Mouse (Mus musculus) forebrain, embryonic 13.5 days (tissue): ENCODE results near the gene Taar5. TPM values are rescaled to one million over a fixed set of nuclear protein-coding genes. Genes with fewer than 3 reads are reported as not detected.
A peak's percentile ranks its signal among the peaks of the same experiment; 100 is the strongest.

Source experiments
- ATAC-seq: fragments of 200-750 bp; cut with Nextera tagmentation; 2 replicates; pipeline ENCODE4 v1.8.0; 2017
- H3K27ac ChIP-seq: fragments of 300-500 bp; sonication (generic); 2 replicates; pipeline ENCODE4 v1.5.1; 2015; ENCODE audit warnings: inconsistent platforms, mild to moderate bottlenecking, moderate library complexity
- H3K27me3 ChIP-seq: fragments of 300-500 bp; sonication (generic); 2 replicates; pipeline ENCODE4 v1.6.1; 2015; ENCODE audit warnings: mild to moderate bottlenecking, inconsistent platforms
- H3K36me3 ChIP-seq: fragments of 300-500 bp; sonication (generic); 2 replicates; pipeline ENCODE4 v1.6.1; 2015; ENCODE audit warnings: mild to moderate bottlenecking, inconsistent platforms; ENCODE audit not compliant: poor library complexity, severe bottlenecking
- H3K4me1 ChIP-seq: fragments of 300-500 bp; sonication (generic); 2 replicates; pipeline ENCODE4 v1.6.1; 2015; ENCODE audit warnings: inconsistent platforms
- H3K4me2 ChIP-seq: fragments of 300-500 bp; sonication (generic); 2 replicates; pipeline ENCODE4 v1.6.1; 2015; ENCODE audit warnings: inconsistent platforms, mild to moderate bottlenecking, moderate library complexity
- H3K4me3 ChIP-seq: fragments of 300-500 bp; sonication (generic); 2 replicates; pipeline ENCODE4 v1.5.1; 2015; ENCODE audit warnings: mild to moderate bottlenecking, inconsistent platforms
- H3K9ac ChIP-seq: fragments of 300-500 bp; sonication (generic); 2 replicates; pipeline ENCODE4 v1.6.1; 2015; ENCODE audit warnings: mild to moderate bottlenecking, inconsistent platforms
- H3K9me3 ChIP-seq: fragments of 300-500 bp; sonication (generic); replicated peaks from 2 replicates; pipeline ENCODE4 v1.6.1; 2016; ENCODE audit warnings: inconsistent platforms
- WGBS: fragments of 180-500 bp; shearing (Covaris S2); methylation state at CpG from one replicate; pipeline ENCODE4 v1.1.7; 2015; 5-methylcytosine and 5-hydroxymethylcytosine counted together
- polyA plus RNA-seq: library from polyadenylated mRNA; unstranded; fragments of >200 nt; fragmentation: Nextera tagmentation; extraction: Ambion mirVana; gene quantifications from 2 replicates; pipeline ENCODE4 v1.2.1, GENCODE M21; 2015

Taar5 gene
- polyA plus RNA-seq, 1 experiment from 2014 or later = not detected

DNA sequence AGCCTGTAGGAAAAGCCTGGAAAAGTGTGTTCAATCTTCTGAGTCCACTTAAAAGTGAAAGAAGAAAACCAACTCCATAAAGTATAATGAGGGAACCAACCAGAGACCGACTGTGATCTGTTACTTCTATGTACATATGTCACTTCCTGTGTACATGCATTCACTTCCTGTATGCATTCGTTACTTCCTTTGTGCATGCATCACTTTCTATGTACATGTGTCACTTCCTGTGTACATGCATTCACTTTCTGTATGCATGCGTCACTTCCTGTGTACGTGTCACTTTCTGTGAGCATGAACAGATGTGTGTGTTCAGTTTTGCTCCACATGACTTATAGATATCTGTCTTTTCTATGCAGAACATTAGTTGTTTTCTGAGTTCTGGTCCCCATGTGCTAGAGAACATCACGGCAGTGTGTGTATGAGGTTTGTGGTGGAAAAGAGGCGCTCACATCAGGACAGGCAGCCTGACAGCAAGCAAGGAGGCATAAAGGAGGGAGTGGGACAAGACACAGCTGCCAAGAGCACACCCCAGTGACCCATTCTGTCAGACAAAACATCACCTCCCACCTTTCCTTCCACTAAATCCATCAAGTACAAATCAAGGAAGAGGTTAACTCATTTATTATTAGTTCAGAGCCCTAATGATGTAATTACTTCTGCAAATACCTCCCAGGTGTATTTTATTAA lies 5.4 kb upstream of the Taar5 start:
- Histone ChIP-seq H3K9ac (no peak overlapping the region), H3K4me1 (peaks cover 6% of the 10 kb centered on the region; the same call in 1 of the 2 replicates), H3K36me3 (no peaks in the 10 kb centered on the region), H3K9me3 (no peaks in the 10 kb centered on the region), H3K27me3 (no peaks in the 10 kb centered on the region), H3K4me2 (no peak overlapping the region), H3K4me3 (no peak overlapping the region), H3K27ac (no peak overlapping the region)
- WGBS = 94% methylated on average over 6 of the region's 6 CpGs
- ATAC-seq = no peak

DNA sequence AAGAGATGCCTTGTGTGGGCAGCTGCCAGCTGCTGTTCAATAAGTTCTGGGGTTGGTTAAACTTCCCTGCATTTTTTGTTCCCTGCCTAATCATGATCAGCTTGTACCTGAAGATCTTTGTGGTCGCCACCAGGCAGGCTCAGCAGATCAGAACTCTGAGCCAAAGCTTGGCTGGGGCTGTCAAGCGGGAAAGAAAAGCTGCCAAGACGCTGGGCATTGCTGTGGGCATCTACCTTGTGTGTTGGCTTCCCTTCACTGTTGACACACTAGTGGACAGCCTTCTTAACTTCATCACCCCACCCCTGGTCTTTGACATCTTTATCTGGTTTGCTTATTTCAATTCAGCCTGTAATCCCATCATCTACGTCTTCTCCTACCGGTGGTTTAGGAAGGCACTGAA lies 750 bp downstream of the Taar5 start:
- H3K9ac ChIP-seq = no peak overlapping the region
- no peaks in the 10 kb centered on the region for H3K36me3 ChIP-seq
- H3K27ac ChIP-seq = no peak overlapping the region
- H3K9me3 ChIP-seq = no peaks in the 10 kb centered on the region
- H3K4me3 ChIP-seq = no peak overlapping the region
- H3K27me3 ChIP-seq = no peaks in the 10 kb centered on the region
- no peak for ATAC-seq
- H3K4me1 ChIP-seq = no peaks in the 10 kb centered on the region
- WGBS = 88% methylated on average over 5 of the region's 5 CpGs
- no peak overlapping the region for H3K4me2 ChIP-seq

DNA sequence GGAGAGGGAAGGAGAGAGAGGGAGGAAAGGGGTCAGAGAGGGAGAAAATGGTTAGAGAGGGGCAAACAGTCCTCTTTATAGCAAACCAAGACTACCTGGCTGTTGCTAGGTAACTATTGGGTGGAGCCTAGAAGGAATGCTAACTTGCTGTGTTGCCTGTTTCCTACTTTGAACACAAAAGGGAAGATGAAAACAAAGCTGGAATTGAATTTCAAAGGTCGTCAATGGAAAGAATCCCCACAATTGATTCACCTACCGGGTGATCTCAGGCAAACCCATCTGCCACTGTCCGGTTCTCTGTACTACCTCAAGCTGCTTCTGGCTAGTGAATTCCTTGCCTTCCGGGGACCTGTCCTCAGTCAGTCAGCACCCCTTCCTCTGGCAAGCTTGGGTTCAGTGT lies 7.5 kb downstream of the Taar5 start:
- no peak overlapping the region for H3K27ac ChIP-seq
- ATAC-seq = no peak
- H3K9me3 ChIP-seq = no peaks in the 10 kb centered on the region
- WGBS = 44% methylated on average over 4 of the region's 4 CpGs
- no peaks in the 10 kb centered on the region for H3K4me1 ChIP-seq
- H3K36me3 ChIP-seq = no peaks in the 10 kb centered on the region
- H3K9ac ChIP-seq = no peak overlapping the region
- no peaks in the 10 kb centered on the region for H3K27me3 ChIP-seq
- H3K4me3 ChIP-seq = no peak overlapping the region
- H3K4me2 ChIP-seq = no peak overlapping the region

DNA sequence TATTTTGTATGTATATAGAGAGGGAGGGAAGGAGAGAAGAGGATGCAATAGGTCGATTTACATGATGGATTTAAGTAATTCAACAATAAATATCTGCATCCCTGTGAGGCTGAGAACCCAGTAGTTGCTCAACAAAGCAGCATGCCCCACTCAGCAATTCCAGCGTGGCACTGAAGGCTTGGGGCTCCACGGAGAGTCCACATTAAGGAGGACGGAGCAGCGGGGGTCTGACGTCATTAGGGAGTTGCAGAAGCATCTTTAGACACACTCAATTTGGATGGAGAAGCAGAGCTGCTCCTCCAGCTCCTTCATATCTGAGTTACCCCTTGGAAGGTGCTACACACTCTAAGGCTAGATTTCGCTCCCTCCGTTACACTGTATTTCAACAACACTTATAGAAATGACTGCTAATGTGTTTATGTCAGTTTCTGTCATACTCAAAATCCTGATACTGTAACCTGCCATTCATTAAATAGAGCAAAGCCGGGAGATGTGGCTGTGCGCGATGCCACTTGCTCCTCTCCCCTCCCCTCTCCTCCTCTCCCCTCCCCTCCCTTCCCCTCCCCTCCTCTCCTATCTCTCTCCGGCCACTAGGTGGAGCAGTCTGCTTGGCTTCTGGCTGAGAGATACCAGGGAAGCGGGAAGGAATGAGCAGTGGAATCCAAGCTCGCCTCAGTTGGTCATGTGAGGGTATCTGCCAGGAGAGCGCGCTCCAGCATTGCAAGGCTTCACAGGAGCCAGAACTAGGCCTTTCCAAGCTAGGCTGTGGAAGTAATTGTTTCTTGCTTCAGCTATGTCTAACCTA lies 8.6 kb downstream of the Taar5 start:
- peak; percentile 89 for ATAC-seq

DNA sequence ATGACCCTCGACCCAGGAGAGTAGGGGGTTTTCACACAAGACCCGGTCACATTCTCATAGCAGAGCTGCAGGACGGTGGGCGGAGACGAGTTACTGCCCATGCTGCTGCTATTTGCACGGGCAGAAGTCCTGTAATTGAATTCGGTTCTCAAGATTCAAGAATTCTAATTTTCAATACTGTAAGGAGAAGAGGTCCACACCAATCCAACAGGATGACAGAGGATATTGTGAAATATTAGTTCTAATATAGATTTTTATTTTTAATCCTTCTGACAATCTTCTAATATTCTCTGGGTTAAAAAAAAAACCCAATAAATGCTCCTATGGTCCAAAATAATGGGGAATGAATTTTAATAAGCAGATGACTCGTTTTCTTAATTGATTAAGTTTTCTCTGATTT lies 15.0 kb downstream of the Taar5 start, which contains the start of gene Taar6:
Taar6 (minus strand) TSS at position 101 of the 400 bp plus-strand sequence.
- Histone ChIP-seq H3K27me3 (no peaks in the 10 kb centered on the region), H3K4me3 (no peak within 1 kb of the TSS), H3K9ac (no peak within 1 kb of the TSS), H3K27ac (no peak within 1 kb of the TSS), H3K9me3 (no peaks in the 10 kb centered on the region), H3K4me2 (no peak within 1 kb of the TSS), H3K36me3 (no peaks in the 10 kb centered on the region), H3K4me1 (no peaks in the 10 kb centered on the region)
- ATAC-seq = no peak
- WGBS = 85% methylated on average over 8 of the region's 8 CpGs

More for the DNA sequence above, 8.6 kb downstream of the Taar5 start:
- Histone ChIP-seq H3K4me2 (no peak overlapping the region), H3K9me3 (no peaks in the 10 kb centered on the region), H3K27ac (no peak overlapping the region), H3K9ac (no peak overlapping the region), H3K36me3 (no peaks in the 10 kb centered on the region), H3K4me3 (no peak overlapping the region), H3K27me3 (no peaks in the 10 kb centered on the region), H3K4me1 (no peaks in the 10 kb centered on the region)
- 44% methylated on average over 16 of the region's 16 CpGs for WGBS

DNA sequence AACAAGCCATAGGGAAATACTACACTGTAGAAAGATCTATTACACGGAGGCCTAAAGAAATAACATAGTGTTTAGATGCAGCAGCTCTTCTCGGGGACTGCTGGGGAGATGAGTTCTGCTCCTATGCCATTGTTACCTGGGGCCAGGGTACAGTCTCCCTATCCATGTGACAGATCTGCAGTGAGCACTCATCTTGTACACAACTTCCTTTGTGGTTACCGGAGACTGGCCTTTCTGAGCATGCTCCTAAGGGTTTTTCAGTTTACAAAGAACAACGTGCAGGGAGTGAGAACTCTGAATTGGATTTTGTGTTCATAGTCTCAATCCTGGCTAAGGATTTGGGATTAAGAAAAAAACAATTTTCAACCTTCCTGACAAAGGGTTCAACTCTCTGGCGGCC lies 15.9 kb downstream of the Taar5 start:
- H3K27me3 ChIP-seq = no peaks in the 10 kb centered on the region
- H3K9me3 ChIP-seq = no peaks in the 10 kb centered on the region
- H3K27ac ChIP-seq = no peak overlapping the region
- H3K9ac ChIP-seq = no peak overlapping the region
- no peak overlapping the region for H3K4me2 ChIP-seq
- ATAC-seq = no peak
- WGBS = 78% methylated on average over 5 of the region's 5 CpGs
- no peaks in the 10 kb centered on the region for H3K4me1 ChIP-seq
- H3K36me3 ChIP-seq = no peaks in the 10 kb centered on the region
- no peak overlapping the region for H3K4me3 ChIP-seq

DNA sequence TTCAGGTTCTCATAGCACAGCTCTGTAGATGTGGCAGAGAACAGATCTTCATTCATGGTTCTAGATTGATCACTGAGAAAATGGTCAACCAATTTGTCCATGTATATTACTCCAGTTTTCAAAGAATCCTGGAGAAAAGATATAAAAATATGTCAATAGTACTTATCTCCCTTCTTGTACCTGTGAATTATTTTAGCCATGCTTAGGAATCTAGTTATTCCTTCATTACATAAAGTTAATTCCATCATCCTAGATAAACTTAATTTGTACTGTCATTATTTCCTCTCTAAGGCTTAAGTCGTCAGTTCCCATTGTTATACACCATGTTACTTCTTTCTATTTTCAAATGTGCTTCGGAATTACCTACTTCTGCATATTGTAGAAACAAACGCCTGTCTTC lies 22.9 kb downstream of the Taar5 start, which contains the start of gene Taar7a:
Taar7a (minus strand) TSS at position 101 of the 400 bp plus-strand sequence.
- no peak for ATAC-seq
- no peaks in the 10 kb centered on the region for H3K27me3 ChIP-seq
- no peak within 1 kb of the TSS for H3K4me2 ChIP-seq
- no peaks in the 10 kb centered on the region for H3K4me1 ChIP-seq
- H3K36me3 ChIP-seq = no peaks in the 10 kb centered on the region
- no peak within 1 kb of the TSS for H3K4me3 ChIP-seq
- no peak within 1 kb of the TSS for H3K9ac ChIP-seq
- WGBS = 90% methylated on average over 3 of the region's 3 CpGs
- H3K27ac ChIP-seq = no peak within 1 kb of the TSS
- H3K9me3 ChIP-seq = no peaks in the 10 kb centered on the region

DNA sequence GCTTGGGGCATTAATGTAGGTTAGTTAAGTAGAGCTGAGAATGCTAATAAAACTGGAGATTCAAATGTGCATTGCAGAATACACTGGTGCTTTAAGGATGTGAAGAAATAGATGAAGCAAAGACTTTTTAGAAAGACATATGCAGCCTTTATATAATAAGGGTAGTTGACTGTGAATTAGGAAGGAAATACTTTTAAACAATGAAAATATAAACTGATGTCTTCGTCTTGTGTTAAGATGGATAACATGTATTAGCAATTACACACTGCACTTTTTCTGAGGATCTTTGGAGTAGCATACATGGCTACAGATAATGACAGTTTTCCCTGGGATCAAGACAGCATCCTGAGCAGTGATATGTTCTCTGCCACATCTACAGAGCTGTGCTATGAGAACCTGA lies 29.1 kb downstream of the Taar5 start, which contains the start of gene Taar7b:
Taar7b (plus strand) TSS at position 301 of the 400 bp plus-strand sequence.
- Histone ChIP-seq H3K27ac (no peak within 1 kb of the TSS), H3K4me2 (no peak within 1 kb of the TSS), H3K4me3 (no peak within 1 kb of the TSS), H3K4me1 (no peaks in the 10 kb centered on the region), H3K36me3 (no peaks in the 10 kb centered on the region), H3K27me3 (no peaks in the 10 kb centered on the region), H3K9ac (no peak within 1 kb of the TSS), H3K9me3 (no peaks in the 10 kb centered on the region)
- no peak for ATAC-seq
- 92% methylated on average over 1 of the region's 1 CpGs for WGBS

DNA sequence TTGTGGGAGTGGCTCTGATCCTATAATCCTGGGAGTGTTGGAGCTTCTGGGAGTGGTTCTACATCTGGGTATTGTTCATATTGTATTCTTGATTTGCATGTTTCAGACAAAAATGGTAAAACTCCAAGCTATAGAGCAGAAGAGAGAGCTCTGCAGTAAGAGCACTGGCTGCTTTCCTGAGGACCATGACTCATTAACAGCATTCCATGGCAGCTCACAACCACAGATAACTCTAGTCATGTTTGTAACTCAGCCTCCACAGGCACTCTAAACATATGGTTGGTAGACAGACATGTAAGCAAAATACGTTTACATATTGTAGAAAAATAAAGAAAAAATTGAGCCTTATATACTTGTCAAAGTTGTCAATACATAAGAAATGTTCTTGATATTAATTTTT lies 35.9 kb downstream of the Taar5 start:
- Histone ChIP-seq H3K4me3 (no peak overlapping the region), H3K9ac (no peak overlapping the region), H3K4me2 (no peak overlapping the region), H3K27me3 (no peaks in the 10 kb centered on the region), H3K4me1 (no peaks in the 10 kb centered on the region), H3K27ac (no peak overlapping the region), H3K9me3 (no peaks in the 10 kb centered on the region), H3K36me3 (no peaks in the 10 kb centered on the region)
- 86% methylated on average over 1 of the region's 1 CpGs for WGBS
- no peak for ATAC-seq

DNA sequence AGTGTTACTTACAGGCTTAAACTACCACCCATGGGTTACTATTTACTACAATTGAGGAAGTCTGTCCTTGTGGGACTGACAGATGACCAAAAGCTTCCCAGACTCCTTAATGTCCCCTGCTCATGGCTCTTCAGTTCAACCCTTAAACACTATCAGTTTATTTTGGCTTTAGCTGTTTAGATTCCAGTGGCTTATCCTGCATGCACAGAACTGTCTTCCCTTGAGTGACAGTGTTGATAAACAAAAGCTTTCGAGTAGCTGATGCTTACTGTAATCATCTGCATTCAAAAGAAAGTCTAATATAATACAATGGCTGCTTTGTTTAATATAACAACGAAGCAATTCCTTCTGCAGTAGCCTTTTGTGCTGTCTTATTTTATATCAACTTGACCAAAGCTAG lies 36.5 kb downstream of the Taar5 start:
- no peaks in the 10 kb centered on the region for H3K9me3 ChIP-seq
- H3K4me2 ChIP-seq = no peak overlapping the region
- WGBS = 57% methylated on average over 2 of the region's 2 CpGs
- no peaks in the 10 kb centered on the region for H3K27me3 ChIP-seq
- ATAC-seq = no peak
- no peak overlapping the region for H3K27ac ChIP-seq
- H3K36me3 ChIP-seq = no peaks in the 10 kb centered on the region
- H3K9ac ChIP-seq = no peak overlapping the region
- no peak overlapping the region for H3K4me3 ChIP-seq
- no peaks in the 10 kb centered on the region for H3K4me1 ChIP-seq

DNA sequence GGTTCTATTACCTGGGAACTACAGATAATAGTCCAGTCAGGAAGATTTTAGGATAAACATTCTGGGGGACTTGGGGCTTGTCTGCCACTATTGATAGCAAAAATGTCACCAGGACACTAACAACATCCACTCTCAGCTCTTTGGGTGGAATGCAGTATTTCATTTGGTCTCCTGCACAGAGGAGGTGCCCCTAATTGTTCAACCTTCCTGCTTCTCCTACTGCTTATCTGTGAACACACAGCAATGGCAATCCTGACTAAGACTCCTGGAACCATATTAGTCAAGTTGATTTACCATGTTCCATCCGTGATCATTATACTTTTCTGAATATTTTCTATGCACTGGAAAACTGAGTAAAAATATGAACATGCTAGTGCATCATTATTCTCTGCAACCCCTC lies 37.6 kb downstream of the Taar5 start:
- Histone ChIP-seq H3K4me2 (no peak overlapping the region), H3K4me1 (no peaks in the 10 kb centered on the region), H3K27me3 (no peaks in the 10 kb centered on the region), H3K27ac (no peak overlapping the region), H3K9me3 (no peaks in the 10 kb centered on the region), H3K36me3 (no peaks in the 10 kb centered on the region), H3K9ac (no peak overlapping the region), H3K4me3 (no peak overlapping the region)
- 91% methylated on average over 1 of the region's 1 CpGs for WGBS
- ATAC-seq = no peak
